Mouse (Mus musculus): ENCODE data around the gene Spns2. TPM values are rescaled to one million over a fixed set of nuclear protein-coding genes. Genes with fewer than 3 reads are reported as not detected.

The Spns2 gene
- total and polyA plus RNA-seq, 3 experiments, result 0.07 to 0.17 (median 0.14) TPM

DNA sequence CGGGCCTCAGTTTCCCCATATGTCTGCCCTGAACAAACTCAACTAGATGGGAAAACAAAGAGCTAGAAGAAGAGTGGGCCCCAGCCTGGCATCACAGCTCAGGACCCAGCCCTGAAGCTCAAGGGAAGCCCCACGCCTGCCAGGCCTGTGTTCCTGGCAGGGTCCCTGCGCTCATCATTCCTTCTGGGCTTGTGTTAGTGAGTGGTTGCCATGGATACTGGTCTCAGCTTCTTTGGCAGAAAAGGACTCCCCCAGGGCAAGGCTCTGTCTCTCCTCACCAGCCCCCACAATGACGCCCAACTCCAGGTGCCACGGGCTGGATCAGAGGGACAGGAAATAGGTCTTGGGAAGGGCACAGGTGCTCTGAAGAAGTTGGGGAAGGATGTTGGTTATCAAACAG is 4.5 kb downstream of the Spns2 start:
- 0 out of 4 replicates have a peak, but pooled peaks cover 0 to 4% of the 10 kb centered on the region in 2 experiments for H3K4me1 ChIP-seq (ENCODE audit: control insufficient read depth in 1 of 2, insufficient read depth in 2 of 2)
- H3K9me3 ChIP-seq (replicated peaks; ENCODE audit: low read length), result peaks cover 10% of the 10 kb centered on the region
- H3K27ac ChIP-seq (ENCODE audit: insufficient read depth, low read depth), result no peak overlapping the region
- DNase-seq (ENCODE audit: extremely low read depth), result no peak
- peaks cover 70% of the 10 kb centered on the region for H3K27me3 ChIP-seq (replicated peaks)
- no peak overlapping the region for H3K4me3 ChIP-seq (replicated peaks in 1 of 3; ENCODE audit: low read depth in 2 of 3, low read length in 2 of 3, poor library complexity in 1 of 3)
- H3K4me2 ChIP-seq (ENCODE audit: insufficient read depth, low read depth, poor library complexity, severe bottlenecking), result no peak overlapping the region
- no peaks in the 10 kb centered on the region for H3K79me2 ChIP-seq (replicated peaks; ENCODE audit: control insufficient read depth, extremely low read depth, insufficient read depth, poor library complexity, severe bottlenecking)
- no peaks in the 10 kb centered on the region for H3K36me3 ChIP-seq (replicated peaks in 1 of 2; ENCODE audit: control insufficient read depth in 1 of 2, insufficient read depth in 1 of 2, low read length in 1 of 2)
- in situ Hi-C loops (cut with MboI; ENCODE audit: low pct_ligation_motif_present, low pct_unique_long_range_greater_than_20kb, low sequenced_read_pairs) (no loop called here), dilution Hi-C loops (cut with MboI; ENCODE audit: extremely low pct_ligation_motif_present, extremely low pct_unique_long_range_greater_than_20kb, low sequenced_read_pairs) (no loop called here)
- H3K9ac ChIP-seq (ENCODE audit: insufficient read depth, low read depth), result no peak overlapping the region
- TF ChIP-seq E2F4 (IDR thresholded peaks at IDR 0.05; ENCODE audit: insufficient replicate concordance, low read depth, low read length) (no peak), IRF4 (IDR thresholded peaks at IDR 0.05; ENCODE audit: low read depth, low read length) (no peak), MXI1 (IDR thresholded peaks at IDR 0.05; ENCODE audit: low read depth, low read length) (no peak), NRF1 (IDR thresholded peaks at IDR 0.05; ENCODE audit: low read depth, low read length) (no peak), EP300 (IDR thresholded peaks at IDR 0.05; ENCODE audit: low read length) (no peak), ELF1 (IDR thresholded peaks at IDR 0.05; ENCODE audit: low read depth, low read length) (no peak), GABPA (IDR thresholded peaks at IDR 0.05; ENCODE audit: insufficient replicate concordance, low read depth, low read length) (no peak), ZKSCAN1 (IDR thresholded peaks at IDR 0.05; ENCODE audit: borderline replicate concordance, low read depth, low read length) (no peak), PAX5 (IDR thresholded peaks at IDR 0.05; ENCODE audit: low read length) (no peak), POLR2AphosphoS2 (IDR thresholded peaks at IDR 0.05; ENCODE audit: low read depth, low read length) (no peak), ZMIZ1 (IDR thresholded peaks at IDR 0.05; ENCODE audit: low read depth, low read length) (no peak)

DNA sequence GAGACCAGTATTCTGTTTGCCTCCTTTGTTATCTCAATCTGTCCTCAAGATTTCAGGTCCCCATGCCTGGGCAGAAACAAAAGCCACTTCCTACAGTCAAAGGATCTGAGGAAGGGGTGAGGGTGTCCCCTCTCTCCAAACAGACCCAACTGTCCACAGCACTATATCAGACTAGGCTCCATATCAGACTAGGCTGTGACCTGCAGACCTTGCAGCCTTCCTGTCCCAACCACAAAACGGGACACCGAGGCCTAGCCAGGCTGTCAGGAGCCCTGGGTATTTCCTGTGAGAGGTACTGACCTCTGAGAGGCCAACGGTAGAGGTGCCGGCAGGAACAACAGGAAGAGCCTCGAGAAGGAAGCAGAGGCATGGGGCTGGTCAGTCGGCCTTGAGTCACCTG is 5.2 kb downstream of the Spns2 start:
- no peak for DNase-seq (ENCODE audit: extremely low read depth)
- H3K4me2 ChIP-seq (ENCODE audit: insufficient read depth, low read depth, poor library complexity, severe bottlenecking), result no peak overlapping the region
- 0 out of 4 replicates have a peak, but pooled peaks cover 0 to 4% of the 10 kb centered on the region in 2 experiments for H3K4me1 ChIP-seq (ENCODE audit: control insufficient read depth in 1 of 2, insufficient read depth in 2 of 2)
- H3K9ac ChIP-seq (ENCODE audit: insufficient read depth, low read depth), result no peak overlapping the region
- H3K27me3 ChIP-seq (replicated peaks), result peaks cover 66% of the 10 kb centered on the region
- H3K36me3 ChIP-seq (replicated peaks in 1 of 2; ENCODE audit: control insufficient read depth in 1 of 2, insufficient read depth in 1 of 2, low read length in 1 of 2), result no peaks in the 10 kb centered on the region
- dilution Hi-C loops (cut with MboI; ENCODE audit: extremely low pct_ligation_motif_present, extremely low pct_unique_long_range_greater_than_20kb, low sequenced_read_pairs) (no loop called here), in situ Hi-C loops (cut with MboI; ENCODE audit: low pct_ligation_motif_present, low pct_unique_long_range_greater_than_20kb, low sequenced_read_pairs) (no loop called here)
- peaks cover 6% of the 10 kb centered on the region for H3K9me3 ChIP-seq (replicated peaks; ENCODE audit: low read length)
- no peak for TF ChIP-seq RCOR1 (conservative IDR thresholded peaks at IDR 0.05; ENCODE audit: low read depth, low read length)
- TF ChIP-seq GABPA (IDR thresholded peaks at IDR 0.05; ENCODE audit: insufficient replicate concordance, low read depth, low read length), result no peak
- TF ChIP-seq ZNF384 (IDR thresholded peaks at IDR 0.05; ENCODE audit: low read depth, low read length), result no peak
- no peak for TF ChIP-seq MAX (IDR thresholded peaks at IDR 0.05; ENCODE audit: low read length)
- H3K27ac ChIP-seq (ENCODE audit: insufficient read depth, low read depth), result no peak overlapping the region
- H3K79me2 ChIP-seq (replicated peaks; ENCODE audit: control insufficient read depth, extremely low read depth, insufficient read depth, poor library complexity, severe bottlenecking), result no peaks in the 10 kb centered on the region
- H3K4me3 ChIP-seq (replicated peaks in 1 of 3; ENCODE audit: low read depth in 2 of 3, low read length in 2 of 3, poor library complexity in 1 of 3), result no peak overlapping the region

DNA sequence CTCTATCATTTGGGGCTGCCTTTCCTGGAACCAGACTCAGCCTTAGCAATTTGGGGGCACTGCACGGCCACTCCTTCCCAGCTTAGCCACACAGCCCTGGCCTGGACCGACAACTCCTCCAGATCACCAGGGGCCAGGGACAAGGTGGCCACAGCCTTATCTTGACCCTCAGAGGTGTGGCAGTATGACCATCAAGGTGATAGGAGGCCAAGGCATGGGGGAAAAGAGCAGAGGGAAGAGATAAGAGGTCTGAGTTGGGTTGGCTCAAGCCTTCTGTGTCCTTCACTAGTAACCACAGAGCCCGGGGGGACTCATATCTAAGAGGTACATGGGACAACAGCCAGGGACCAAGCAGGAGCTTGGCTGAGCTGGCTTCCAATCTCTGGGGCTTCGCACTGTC is 7.8 kb downstream of the Spns2 start:
- no peaks in the 10 kb centered on the region for H3K9me3 ChIP-seq (replicated peaks; ENCODE audit: low read length)
- dilution Hi-C loops (cut with MboI; ENCODE audit: extremely low pct_ligation_motif_present, extremely low pct_unique_long_range_greater_than_20kb, low sequenced_read_pairs) (no loop called here), in situ Hi-C loops (cut with MboI; ENCODE audit: low pct_ligation_motif_present, low pct_unique_long_range_greater_than_20kb, low sequenced_read_pairs) (no loop called here)
- H3K79me2 ChIP-seq (replicated peaks; ENCODE audit: control insufficient read depth, extremely low read depth, insufficient read depth, poor library complexity, severe bottlenecking), result no peaks in the 10 kb centered on the region
- H3K4me3 ChIP-seq (replicated peaks in 1 of 3; ENCODE audit: low read depth in 2 of 3, low read length in 2 of 3, poor library complexity in 1 of 3), result no peak overlapping the region
- H3K27ac ChIP-seq (ENCODE audit: insufficient read depth, low read depth), result no peak overlapping the region
- peaks cover 44% of the 10 kb centered on the region for H3K27me3 ChIP-seq (replicated peaks)
- peaks cover 0 to 7% of the 10 kb centered on the region in 2 experiments; a peak in 1 of 4 replicates for H3K4me1 ChIP-seq (ENCODE audit: control insufficient read depth in 1 of 2, insufficient read depth in 2 of 2)
- H3K36me3 ChIP-seq (replicated peaks in 1 of 2; ENCODE audit: control insufficient read depth in 1 of 2, insufficient read depth in 1 of 2, low read length in 1 of 2), result no peaks in the 10 kb centered on the region
- no peak for TF ChIP-seq USF1 (IDR thresholded peaks at IDR 0.05; ENCODE audit: low read depth, low read length)
- TF ChIP-seq SIN3A (IDR thresholded peaks at IDR 0.05; ENCODE audit: low read length), result no peak
- no peak for TF ChIP-seq ZKSCAN1 (IDR thresholded peaks at IDR 0.05; ENCODE audit: borderline replicate concordance, low read depth, low read length)
- no peak for TF ChIP-seq CHD2 (IDR thresholded peaks at IDR 0.05; ENCODE audit: low read length)
- TF ChIP-seq JUN (IDR thresholded peaks at IDR 0.05; ENCODE audit: insufficient read depth, low read depth, low read length), result no peak
- TF ChIP-seq TBP (conservative IDR thresholded peaks at IDR 0.05; ENCODE audit: low read depth, low read length), result no peak
- no peak for TF ChIP-seq RAD21 (IDR thresholded peaks at IDR 0.05; ENCODE audit: low read depth, low read length)
- TF ChIP-seq ZMIZ1 (IDR thresholded peaks at IDR 0.05; ENCODE audit: low read depth, low read length), result no peak
- no peak for TF ChIP-seq NELFE (IDR thresholded peaks at IDR 0.05; ENCODE audit: low read depth, low read length)
- TF ChIP-seq ZNF384 (IDR thresholded peaks at IDR 0.05; ENCODE audit: low read depth, low read length), result no peak
- no peak for TF ChIP-seq ZC3H11A (IDR thresholded peaks at IDR 0.05; ENCODE audit: low read depth, low read length)
- no peak for TF ChIP-seq MYC (IDR thresholded peaks at IDR 0.05; ENCODE audit: low read depth, low read length)
- no peak for TF ChIP-seq E2F4 (IDR thresholded peaks at IDR 0.05; ENCODE audit: insufficient replicate concordance, low read depth, low read length)
- no peak for TF ChIP-seq UBTF (IDR thresholded peaks at IDR 0.05; ENCODE audit: low read depth, low read length)
- TF ChIP-seq RCOR1 (conservative IDR thresholded peaks at IDR 0.05; ENCODE audit: low read depth, low read length), result no peak
- TF ChIP-seq NRF1 (IDR thresholded peaks at IDR 0.05; ENCODE audit: low read depth, low read length), result no peak
- TF ChIP-seq PAX5 (IDR thresholded peaks at IDR 0.05; ENCODE audit: low read length), result no peak
- no peak overlapping the region for H3K9ac ChIP-seq (ENCODE audit: insufficient read depth, low read depth)
- no peak for DNase-seq (ENCODE audit: extremely low read depth)
- no peak overlapping the region for H3K4me2 ChIP-seq (ENCODE audit: insufficient read depth, low read depth, poor library complexity, severe bottlenecking)

Measured in CH12.LX (cell line).